Mouse (Mus musculus) layer of hippocampus, postnatal 25 days (tissue): ENCODE data around the gene Tifab. TPM values are rescaled to one million over a fixed set of nuclear protein-coding genes. Genes with fewer than 3 reads are reported as not detected.

Experiments
- DNase-seq, 2 experiments: peaks; one replicate each; pipeline ENCODE4 v3.0.0; 2022; ENCODE audit warnings: mixed read lengths in 2 of 2, low spot score in 1 of 2; ENCODE audit errors: extremely low spot score in 1 of 2
- total RNA-seq, 2 experiments: library from RNA; stranded (reverse); gene quantifications; 2 replicates each; pipeline ENCODE4 v1.2.3; 2021

Gene Tifab
- total RNA-seq, 2 experiments from 2014 or later = 1.8 to 2.0 TPM

- no peak for DNase-seq
These were observed 35.6 kb downstream of the Tifab start for GRCm38 (mm10) chr13:56143151-56143513.

DNA sequence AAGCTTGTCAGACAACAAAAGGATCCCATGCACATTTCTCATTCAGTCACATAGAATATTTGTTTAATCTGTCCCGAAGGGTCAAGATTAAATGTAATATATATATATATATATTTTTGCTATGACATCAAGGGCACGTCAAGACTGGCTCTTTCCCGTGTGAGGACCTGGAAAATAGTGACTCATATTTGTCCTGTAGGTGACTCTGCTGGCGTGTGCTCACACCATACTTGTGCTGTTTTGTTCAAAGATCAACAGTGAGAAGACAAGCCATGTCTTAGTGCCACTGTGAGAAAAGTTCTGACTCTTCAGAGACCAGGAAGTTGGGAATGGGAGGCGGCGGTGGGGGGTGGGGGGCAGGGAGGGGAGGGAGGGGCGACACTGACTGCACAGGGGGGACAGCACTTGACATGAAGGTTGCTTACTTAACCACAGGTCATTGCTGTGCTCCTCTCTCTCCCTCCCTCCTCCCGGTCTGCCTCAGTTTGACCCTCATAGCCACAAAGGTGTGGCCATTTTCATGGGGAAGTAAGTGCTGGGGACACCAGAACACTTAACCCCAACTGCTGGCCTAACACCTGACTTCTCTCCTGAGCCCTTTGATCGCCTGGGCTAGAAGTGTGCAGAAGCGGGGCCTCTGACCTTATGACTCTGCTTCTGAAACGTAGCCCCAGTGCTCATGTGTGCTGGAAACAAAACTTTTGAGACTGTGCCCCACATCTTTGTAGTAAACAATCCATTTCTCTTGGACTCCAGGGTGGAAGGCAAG, 36.1 kb downstream of the Tifab start:
- DNase-seq = no peak

DNA sequence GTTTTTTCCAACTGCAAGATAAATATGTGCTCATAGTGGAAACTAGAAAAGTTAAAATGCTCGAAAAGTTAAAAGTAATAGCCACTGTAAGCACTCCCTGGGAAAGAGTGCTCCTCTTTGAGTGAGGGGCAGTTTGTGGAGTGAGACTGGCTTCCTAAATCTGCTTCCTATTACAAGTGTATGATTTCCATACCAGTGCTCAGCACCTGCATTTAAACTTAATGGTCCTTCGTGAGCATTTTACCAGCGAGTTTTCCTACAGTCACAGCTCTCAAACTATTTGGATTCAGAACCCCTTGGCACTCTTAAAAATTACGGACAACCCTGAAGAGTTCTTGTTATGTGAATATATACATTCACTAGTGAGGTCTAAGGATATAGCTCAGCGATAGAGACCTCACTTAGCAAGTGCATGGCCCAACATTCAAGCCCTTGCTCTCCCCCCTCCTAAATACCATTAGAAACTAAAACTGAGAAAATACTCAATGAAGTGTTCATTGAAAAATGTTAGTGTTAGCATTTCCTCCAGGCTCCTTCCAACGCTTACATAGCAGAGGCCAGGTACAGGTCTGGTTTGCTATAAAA, 39.4 kb downstream of the Tifab start:
- DNase-seq = no peak

DNA sequence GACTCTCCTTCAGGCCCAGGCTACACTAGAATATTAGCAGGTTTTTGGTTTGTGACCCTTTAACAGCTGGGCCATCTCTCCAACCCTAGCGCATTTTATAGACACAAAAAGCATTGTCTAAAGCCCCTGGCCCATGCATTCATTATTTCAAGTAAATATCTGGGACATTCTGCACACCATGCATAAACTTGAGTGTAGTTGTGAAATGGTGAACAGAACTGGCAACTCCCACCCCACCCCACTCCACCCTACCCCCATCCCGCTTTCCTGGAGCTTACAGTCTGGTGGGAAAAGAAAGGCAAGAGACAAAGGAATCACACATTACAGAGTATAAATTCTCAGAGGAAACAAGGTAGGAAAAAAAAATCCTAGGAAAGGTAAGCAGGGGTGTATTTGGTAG, 42.5 kb downstream of the Tifab start, which contains the start of gene H2afy:
Gene H2afy (minus strand): TSS at position 162 of the 400 bp plus-strand sequence.
- DNase-seq = no peak

DNA sequence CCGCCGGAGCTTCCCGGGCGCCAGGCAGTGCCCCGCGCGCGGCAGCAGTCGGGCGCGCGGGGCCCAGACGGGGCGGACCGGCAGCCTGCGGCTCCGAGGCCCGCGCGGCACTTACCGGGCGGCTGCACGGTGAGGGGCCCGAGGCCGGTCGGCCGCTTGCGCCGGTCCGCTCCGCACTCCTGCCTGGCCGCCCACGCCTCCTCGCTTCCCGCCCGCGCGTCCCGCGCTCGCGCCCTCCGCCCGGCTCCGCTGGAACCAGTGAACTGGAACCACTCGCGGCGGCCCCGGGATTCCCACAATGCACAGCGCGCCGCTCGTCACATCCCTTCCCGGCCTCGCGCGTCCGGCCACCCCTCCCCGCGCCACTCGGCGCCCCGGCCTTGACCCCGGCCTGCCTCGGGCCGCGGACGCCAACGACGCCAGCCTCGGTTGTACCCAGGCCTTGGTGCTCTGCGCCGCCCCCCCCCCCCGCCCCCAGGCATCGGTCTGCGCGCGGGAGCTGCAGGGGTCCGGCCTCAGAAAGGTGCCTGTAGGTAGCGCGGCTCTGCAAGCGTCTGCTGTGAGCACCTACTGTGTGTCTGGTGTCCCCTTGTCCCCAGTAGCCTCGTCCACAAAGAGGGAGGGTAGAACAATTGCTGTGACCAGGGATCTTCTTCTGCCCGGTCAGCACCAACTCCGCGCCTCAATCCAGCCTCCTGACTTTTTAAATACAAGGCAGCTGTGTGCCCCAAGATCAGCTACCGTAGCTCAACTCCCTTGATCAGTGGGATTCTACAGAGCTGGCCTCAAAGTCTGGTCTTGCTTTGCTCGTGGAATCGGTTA, 43.2 kb downstream of the Tifab start:
- DNase-seq = peak; percentile 83 to 86

GRCm38 (mm10) chr13:56134631-56135181, 44.0 kb downstream of the Tifab start:
- DNase-seq = peak in 1 of 2 experiments; percentile 28

DNA sequence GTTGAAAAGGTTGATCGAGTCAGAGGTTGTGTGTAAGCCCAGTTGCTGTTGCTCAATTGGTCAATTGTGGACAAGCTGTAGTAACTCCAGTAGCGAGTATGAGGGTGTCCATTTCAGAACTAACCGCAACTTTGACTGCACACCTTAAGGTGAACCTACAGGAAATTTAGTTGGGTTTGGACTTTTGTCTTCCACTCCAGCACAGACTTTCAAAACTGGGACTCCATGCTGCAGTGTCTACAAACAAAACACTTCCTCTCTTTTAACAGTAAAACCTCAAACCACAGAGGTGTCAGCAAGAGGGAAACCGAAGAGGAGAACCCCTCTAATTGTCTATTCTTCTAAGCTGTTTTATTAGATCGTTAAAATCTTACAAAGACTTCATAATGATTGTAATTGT, 44.7 kb downstream of the Tifab start:
- DNase-seq = no peak

- no peak for DNase-seq
These were observed 45.7 kb downstream of the Tifab start for GRCm38 (mm10) chr13:56132941-56133340.

- DNase-seq = no peak
These were observed 46.3 kb downstream of the Tifab start for GRCm38 (mm10) chr13:56132326-56132936.

- no peak for DNase-seq
These were observed 48.1 kb downstream of the Tifab start for GRCm38 (mm10) chr13:56130544-56130943.

DNA sequence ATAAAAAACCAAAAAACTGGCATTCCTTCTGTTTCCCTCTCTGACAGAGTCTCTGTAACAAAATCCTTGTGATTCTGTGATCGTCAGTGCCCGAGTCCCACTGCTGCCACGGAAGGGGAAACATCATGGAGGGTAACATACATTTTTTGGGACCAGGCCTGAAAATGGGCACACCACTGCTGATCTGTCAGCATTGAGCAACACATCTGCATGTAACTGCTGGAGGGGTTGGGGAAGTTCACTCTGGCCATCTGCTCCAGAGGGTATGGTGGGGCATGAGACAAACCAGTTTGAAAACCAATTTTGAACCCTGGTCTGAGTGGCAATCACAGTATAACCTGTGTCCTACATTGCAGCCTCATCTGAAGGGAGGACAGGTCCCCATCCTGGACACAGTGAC, 49.1 kb downstream of the Tifab start:
- no peak for DNase-seq

DNA sequence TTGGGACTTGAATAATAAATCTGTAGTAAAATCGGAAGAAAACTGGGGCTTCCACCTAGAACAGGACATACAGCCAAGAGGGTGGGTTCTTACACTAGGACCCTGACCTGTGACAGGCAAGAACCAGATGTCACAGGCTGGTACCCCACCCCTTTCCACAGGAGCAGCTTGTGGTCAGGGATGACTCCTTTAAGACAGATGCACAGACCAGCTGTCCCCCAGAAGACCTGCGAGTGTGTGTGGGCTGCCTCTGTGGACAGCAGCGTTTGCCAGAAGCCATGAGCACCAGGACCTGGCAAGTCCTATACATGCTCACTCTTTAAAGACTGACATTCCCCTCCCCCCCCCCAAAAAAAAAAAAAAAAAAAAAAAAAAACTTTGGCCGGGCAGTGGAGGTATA, 49.7 kb downstream of the Tifab start:
- no peak for DNase-seq

DNA sequence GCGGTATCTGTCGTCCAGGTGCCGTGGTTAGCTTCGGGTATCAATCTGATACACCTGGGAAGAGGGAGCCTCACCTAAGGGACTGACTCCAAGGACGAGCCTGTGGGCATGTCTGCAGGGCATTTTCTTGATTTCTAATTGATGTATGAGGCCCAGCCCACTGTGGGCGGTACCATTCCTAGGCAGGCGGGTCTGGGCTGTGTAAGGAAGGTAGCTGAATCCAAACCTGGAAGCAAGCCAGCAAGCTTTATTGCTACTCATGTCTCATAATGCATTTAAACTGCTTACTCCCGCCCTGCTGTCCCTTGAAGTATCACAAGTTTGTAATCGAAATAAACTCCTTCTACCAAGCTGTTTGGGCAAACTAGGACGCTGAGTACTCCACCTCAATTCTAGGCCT, 53.1 kb downstream of the Tifab start:
- DNase-seq = no peak

Other genes with a start within 250 kb of the Tifab start
- gene H2afy, start 42.5 kb downstream of the Tifab start, total RNA-seq = 100 to 1,000 TPM; 115 to 130 TPM
- gene Neurog1, start 73.3 kb upstream of the Tifab start, total RNA-seq = under 1 TPM; 0.21 to 0.25 TPM
- gene Cxcl14, start 117.7 kb upstream of the Tifab start, total RNA-seq = 100 to 1,000 TPM; 121 to 137 TPM
- not detected for gene Gm3045, start 247.7 kb upstream of the Tifab start, total RNA-seq